Mouse (Mus musculus): Measurements from ENCODE around the gene Asb15. TPM values are rescaled to one million over a fixed set of nuclear protein-coding genes. Genes with fewer than 3 reads are reported as not detected.

The Asb15 gene
- polyA plus RNA-seq, 1 experiment, result not detected

DNA sequence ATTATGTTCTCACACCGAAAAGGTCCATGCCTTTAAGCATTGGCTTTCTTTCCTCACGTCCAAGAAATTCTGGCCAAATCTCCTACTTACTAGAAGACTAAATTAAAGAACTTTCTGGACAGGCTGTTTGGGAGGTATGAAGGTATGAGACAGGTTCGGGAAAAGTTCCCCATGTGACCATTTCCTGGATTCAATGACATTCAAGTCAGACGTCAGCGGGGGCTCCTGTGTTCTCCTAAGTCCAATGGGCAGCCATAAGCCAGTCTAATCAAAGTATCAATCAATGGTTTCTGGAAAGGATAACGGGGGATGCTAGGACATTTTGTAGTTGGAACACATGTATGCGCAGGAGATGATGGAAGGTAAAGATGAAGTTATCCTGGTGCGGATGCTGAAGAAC is 77.7 kb downstream of the Asb15 start:
- no peaks in the 10 kb centered on the region for H3K4me1 ChIP-seq (ENCODE audit: control insufficient read depth, insufficient read depth, low read length)
- WGBS, result 85% methylated on average over 8 of the region's 8 CpGs
- no peak overlapping the region for H3K27ac ChIP-seq (ENCODE audit: control insufficient read depth, insufficient read depth, low read depth, low read length, poor library complexity)
- no peak overlapping the region for H3K4me3 ChIP-seq (replicated peaks; ENCODE audit: control insufficient read depth, low read depth, low read length)
- TF ChIP-seq CTCF (IDR thresholded peaks at IDR 0.05; ENCODE audit: control insufficient read depth, insufficient read depth, low read length) (no peak), POLR2A (IDR thresholded peaks at IDR 0.05; ENCODE audit: borderline replicate concordance, control insufficient read depth, low read depth, low read length) (no peak)

DNA sequence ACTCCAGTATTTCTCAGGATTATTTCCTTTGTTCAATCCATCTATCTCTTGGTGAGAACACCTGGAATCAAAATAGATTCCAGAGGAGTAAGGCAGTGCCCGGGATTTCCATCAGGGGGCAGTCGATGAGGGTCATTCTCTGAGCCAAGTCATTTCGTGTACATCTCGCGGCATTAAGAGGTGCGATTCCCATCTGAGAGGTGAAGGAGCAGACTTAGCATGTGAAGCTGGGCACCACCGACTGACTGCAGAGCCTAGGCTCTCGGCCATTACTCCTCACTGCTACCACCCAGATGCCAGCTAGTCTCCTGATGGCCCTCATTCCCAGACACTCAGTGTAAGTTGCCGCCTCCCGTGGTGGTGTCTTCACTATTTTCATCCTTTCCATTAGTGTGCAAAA is 78.6 kb downstream of the Asb15 start:
- Histone ChIP-seq H3K4me1 (ENCODE audit: control insufficient read depth, insufficient read depth, low read length) (no peaks in the 10 kb centered on the region), H3K27ac (ENCODE audit: control insufficient read depth, insufficient read depth, low read depth, low read length, poor library complexity) (no peak overlapping the region), H3K4me3 (replicated peaks; ENCODE audit: control insufficient read depth, low read depth, low read length) (no peak overlapping the region)
- 78% methylated on average over 10 of the region's 10 CpGs for WGBS
- TF ChIP-seq CTCF (IDR thresholded peaks at IDR 0.05; ENCODE audit: control insufficient read depth, insufficient read depth, low read length) (no peak), POLR2A (IDR thresholded peaks at IDR 0.05; ENCODE audit: borderline replicate concordance, control insufficient read depth, low read depth, low read length) (no peak)

DNA sequence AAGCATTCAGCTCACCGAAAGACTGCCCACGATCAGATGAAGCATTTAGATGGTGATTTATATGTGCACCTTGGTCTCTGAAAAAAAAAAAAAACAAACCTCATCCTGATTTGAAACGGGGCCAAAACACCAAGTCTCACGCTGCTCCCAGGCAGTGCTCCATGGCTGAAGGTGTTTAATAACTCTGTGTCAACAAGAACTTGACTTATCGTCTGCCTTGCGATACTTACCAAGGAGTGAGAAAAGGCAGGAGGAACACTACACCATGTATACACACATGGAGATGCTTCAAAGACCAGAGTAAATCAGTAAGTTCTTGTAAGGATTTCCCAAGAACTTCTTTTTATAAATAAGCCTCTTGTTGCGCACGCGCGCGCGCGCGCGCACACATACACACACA is 79.6 kb downstream of the Asb15 start:
- WGBS, result 86% methylated on average over 15 of the region's 15 CpGs
- Histone ChIP-seq H3K4me1 (ENCODE audit: control insufficient read depth, insufficient read depth, low read length) (no peaks in the 10 kb centered on the region), H3K27ac (ENCODE audit: control insufficient read depth, insufficient read depth, low read depth, low read length, poor library complexity) (no peak overlapping the region), H3K4me3 (replicated peaks; ENCODE audit: control insufficient read depth, low read depth, low read length) (no peak overlapping the region)
- TF ChIP-seq POLR2A (IDR thresholded peaks at IDR 0.05; ENCODE audit: borderline replicate concordance, control insufficient read depth, low read depth, low read length) (no peak), CTCF (IDR thresholded peaks at IDR 0.05; ENCODE audit: control insufficient read depth, insufficient read depth, low read length) (no peak)

DNA sequence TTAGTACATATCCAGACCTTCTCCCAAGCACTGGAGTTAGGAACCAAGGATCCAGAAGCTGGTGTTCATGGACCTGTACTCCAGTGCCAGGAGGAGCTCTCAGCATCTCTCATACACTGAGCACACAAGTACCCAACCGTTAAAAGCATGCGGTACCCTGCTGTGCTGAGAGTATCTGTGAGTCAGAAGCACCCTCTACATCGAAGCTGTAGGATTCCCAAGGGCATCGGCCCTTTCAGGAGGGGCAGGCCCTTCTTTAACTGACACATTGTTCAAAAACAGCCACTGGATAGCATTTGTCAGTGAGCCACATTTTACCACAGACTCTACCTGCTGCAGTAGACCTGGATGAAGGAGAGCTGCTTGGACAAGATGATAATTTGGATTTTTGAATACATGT is 80.2 kb downstream of the Asb15 start:
- Histone ChIP-seq H3K27ac (ENCODE audit: control insufficient read depth, insufficient read depth, low read depth, low read length, poor library complexity) (no peak overlapping the region), H3K4me1 (ENCODE audit: control insufficient read depth, insufficient read depth, low read length) (no peaks in the 10 kb centered on the region), H3K4me3 (replicated peaks; ENCODE audit: control insufficient read depth, low read depth, low read length) (no peak overlapping the region)
- no peak for TF ChIP-seq CTCF (IDR thresholded peaks at IDR 0.05; ENCODE audit: control insufficient read depth, insufficient read depth, low read length)
- TF ChIP-seq POLR2A (IDR thresholded peaks at IDR 0.05; ENCODE audit: borderline replicate concordance, control insufficient read depth, low read depth, low read length), result no peak
- 92% methylated on average over 4 of the region's 4 CpGs for WGBS

DNA sequence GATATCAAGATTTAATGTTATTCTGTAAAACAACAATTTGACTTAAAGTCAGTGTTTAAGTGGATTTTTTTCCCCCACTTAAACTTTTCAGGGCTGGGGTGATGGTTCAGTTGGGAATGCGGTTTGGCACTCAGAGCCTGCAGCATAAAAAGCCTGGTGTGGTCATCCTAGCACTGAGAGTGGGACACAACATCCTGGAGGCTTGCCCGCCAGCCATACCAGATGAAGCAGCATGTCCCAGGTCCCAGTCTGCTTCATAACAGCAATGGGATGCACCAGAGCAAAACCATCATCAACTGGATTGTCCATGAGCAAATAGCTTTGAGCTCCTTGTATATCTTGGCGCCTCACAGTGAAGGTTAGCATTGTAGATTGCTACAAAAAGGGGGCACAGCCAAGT is 80.7 kb downstream of the Asb15 start:
- Histone ChIP-seq H3K4me3 (replicated peaks; ENCODE audit: control insufficient read depth, low read depth, low read length) (no peak overlapping the region), H3K4me1 (ENCODE audit: control insufficient read depth, insufficient read depth, low read length) (no peaks in the 10 kb centered on the region), H3K27ac (ENCODE audit: control insufficient read depth, insufficient read depth, low read depth, low read length, poor library complexity) (no peak overlapping the region)
- WGBS, result 75% methylated on average over 3 of the region's 3 CpGs
- no peak for TF ChIP-seq POLR2A (IDR thresholded peaks at IDR 0.05; ENCODE audit: borderline replicate concordance, control insufficient read depth, low read depth, low read length)
- TF ChIP-seq CTCF (IDR thresholded peaks at IDR 0.05; ENCODE audit: control insufficient read depth, insufficient read depth, low read length), result no peak

DNA sequence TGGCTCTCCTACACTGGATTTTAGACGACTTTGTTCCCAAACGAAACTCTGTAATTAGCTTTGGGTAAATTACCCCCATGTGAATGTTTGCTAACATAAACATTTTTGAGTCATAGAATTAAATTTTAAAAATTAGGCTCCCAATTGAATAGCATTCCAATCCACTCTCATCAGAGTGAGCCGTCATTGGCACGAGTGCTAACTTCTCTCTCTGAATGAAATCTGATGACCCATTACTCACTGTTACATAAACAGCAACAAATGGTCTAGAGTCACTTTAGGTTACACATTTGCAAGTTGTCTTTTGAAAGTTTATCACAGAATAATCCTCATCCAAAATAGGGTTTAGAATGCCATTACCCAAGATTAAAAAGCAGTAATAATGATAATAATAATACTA is 81.6 kb downstream of the Asb15 start:
- Histone ChIP-seq H3K4me3 (replicated peaks; ENCODE audit: control insufficient read depth, low read depth, low read length) (no peak overlapping the region), H3K27ac (ENCODE audit: control insufficient read depth, insufficient read depth, low read depth, low read length, poor library complexity) (no peak overlapping the region), H3K4me1 (ENCODE audit: control insufficient read depth, insufficient read depth, low read length) (no peaks in the 10 kb centered on the region)
- TF ChIP-seq CTCF (IDR thresholded peaks at IDR 0.05; ENCODE audit: control insufficient read depth, insufficient read depth, low read length) (no peak), POLR2A (IDR thresholded peaks at IDR 0.05; ENCODE audit: borderline replicate concordance, control insufficient read depth, low read depth, low read length) (no peak)
- WGBS, result 69% methylated on average over 4 of the region's 4 CpGs

DNA sequence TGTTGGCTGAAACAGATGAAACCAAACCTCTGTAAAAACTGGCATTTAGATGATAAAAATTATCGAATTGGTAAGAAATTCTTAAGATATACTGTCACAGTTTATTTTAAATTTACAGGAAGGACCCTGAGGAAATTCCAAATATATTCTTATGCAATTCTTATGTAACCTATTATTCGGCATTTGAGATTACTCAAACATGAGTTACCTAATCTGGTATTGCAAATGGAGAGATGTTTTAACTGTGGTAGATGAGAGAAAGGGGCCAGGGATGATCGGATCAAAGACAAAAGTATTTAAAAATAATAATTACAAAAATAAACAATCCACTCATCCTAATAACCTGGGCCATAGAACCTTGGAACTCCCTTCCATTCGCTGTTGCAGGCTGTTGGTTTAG is 82.4 kb downstream of the Asb15 start:
- no peak for TF ChIP-seq CTCF (IDR thresholded peaks at IDR 0.05; ENCODE audit: control insufficient read depth, insufficient read depth, low read length)
- no peak for TF ChIP-seq POLR2A (IDR thresholded peaks at IDR 0.05; ENCODE audit: borderline replicate concordance, control insufficient read depth, low read depth, low read length)
- WGBS, result 52% methylated on average over 4 of the region's 4 CpGs
- no peak overlapping the region for H3K27ac ChIP-seq (ENCODE audit: control insufficient read depth, insufficient read depth, low read depth, low read length, poor library complexity)
- H3K4me1 ChIP-seq (ENCODE audit: control insufficient read depth, insufficient read depth, low read length), result no peaks in the 10 kb centered on the region
- no peak overlapping the region for H3K4me3 ChIP-seq (replicated peaks; ENCODE audit: control insufficient read depth, low read depth, low read length)

DNA sequence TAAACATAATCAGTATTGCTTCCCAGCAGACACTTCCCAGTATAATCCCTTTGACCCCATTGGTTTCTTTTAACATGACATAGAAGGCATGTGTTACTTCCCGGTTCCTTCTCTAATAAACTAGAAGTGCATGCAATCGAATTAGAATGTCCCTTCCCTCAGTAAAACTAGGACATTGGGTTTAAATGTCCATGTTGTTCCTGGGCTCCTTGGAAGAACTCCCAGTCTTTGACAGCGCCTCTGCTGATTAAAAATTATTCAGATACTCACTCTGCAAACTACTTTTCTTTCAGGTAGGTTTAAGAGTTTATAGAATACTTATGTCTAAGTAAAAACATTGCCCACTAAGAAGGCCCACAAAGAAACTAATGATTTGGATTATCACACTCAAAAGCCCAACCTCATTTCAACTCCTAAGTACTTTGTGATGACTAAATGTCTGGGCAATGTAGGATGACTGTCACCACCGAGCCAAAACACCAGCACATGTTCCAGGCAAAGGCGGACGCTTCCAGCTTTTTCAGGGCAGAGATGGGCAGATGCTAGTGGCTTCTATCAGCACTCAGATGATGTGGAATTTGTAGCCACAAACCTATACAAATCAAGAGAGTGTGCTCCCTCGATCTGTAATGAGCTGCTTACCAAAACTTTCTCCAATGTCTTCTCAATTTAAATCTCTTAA is 84.3 kb downstream of the Asb15 start:
- TF ChIP-seq CTCF (IDR thresholded peaks at IDR 0.05; ENCODE audit: control insufficient read depth, insufficient read depth, low read length), result no peak
- TF ChIP-seq POLR2A (IDR thresholded peaks at IDR 0.05; ENCODE audit: borderline replicate concordance, control insufficient read depth, low read depth, low read length), result no peak
- Histone ChIP-seq H3K4me3 (replicated peaks; ENCODE audit: control insufficient read depth, low read depth, low read length) (no peak overlapping the region), H3K4me1 (ENCODE audit: control insufficient read depth, insufficient read depth, low read length) (no peaks in the 10 kb centered on the region), H3K27ac (ENCODE audit: control insufficient read depth, insufficient read depth, low read depth, low read length, poor library complexity) (no peak overlapping the region)
- WGBS, result 87% methylated on average over 7 of the region's 7 CpGs

DNA sequence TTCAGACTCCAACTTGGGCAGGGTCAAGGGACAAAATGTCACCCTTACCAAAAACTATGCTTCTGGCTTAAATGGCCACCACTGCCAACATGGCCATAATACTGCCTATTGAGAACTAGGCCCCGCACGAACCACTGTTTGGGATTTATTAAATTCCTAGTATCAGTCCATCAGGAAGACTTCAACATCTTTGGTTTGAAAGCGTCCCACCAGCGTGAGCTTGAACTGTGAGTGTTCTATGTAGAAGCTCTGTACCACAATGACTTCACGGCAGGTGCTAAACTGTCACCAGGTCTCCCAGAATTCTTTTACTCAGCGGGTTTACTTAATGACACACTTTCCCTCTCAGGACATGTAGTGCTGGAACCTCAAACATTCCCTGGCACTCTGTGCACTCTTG is 85.4 kb downstream of the Asb15 start:
- Histone ChIP-seq H3K27ac (ENCODE audit: control insufficient read depth, insufficient read depth, low read depth, low read length, poor library complexity) (no peak overlapping the region), H3K4me3 (replicated peaks; ENCODE audit: control insufficient read depth, low read depth, low read length) (no peak overlapping the region), H3K4me1 (ENCODE audit: control insufficient read depth, insufficient read depth, low read length) (no peaks in the 10 kb centered on the region)
- TF ChIP-seq POLR2A (IDR thresholded peaks at IDR 0.05; ENCODE audit: borderline replicate concordance, control insufficient read depth, low read depth, low read length), result no peak
- TF ChIP-seq CTCF (IDR thresholded peaks at IDR 0.05; ENCODE audit: control insufficient read depth, insufficient read depth, low read length), result no peak
- 89% methylated on average over 6 of the region's 6 CpGs for WGBS
